Mouse (Mus musculus): ENCODE measurements around the gene Smarcal1.

DNA sequence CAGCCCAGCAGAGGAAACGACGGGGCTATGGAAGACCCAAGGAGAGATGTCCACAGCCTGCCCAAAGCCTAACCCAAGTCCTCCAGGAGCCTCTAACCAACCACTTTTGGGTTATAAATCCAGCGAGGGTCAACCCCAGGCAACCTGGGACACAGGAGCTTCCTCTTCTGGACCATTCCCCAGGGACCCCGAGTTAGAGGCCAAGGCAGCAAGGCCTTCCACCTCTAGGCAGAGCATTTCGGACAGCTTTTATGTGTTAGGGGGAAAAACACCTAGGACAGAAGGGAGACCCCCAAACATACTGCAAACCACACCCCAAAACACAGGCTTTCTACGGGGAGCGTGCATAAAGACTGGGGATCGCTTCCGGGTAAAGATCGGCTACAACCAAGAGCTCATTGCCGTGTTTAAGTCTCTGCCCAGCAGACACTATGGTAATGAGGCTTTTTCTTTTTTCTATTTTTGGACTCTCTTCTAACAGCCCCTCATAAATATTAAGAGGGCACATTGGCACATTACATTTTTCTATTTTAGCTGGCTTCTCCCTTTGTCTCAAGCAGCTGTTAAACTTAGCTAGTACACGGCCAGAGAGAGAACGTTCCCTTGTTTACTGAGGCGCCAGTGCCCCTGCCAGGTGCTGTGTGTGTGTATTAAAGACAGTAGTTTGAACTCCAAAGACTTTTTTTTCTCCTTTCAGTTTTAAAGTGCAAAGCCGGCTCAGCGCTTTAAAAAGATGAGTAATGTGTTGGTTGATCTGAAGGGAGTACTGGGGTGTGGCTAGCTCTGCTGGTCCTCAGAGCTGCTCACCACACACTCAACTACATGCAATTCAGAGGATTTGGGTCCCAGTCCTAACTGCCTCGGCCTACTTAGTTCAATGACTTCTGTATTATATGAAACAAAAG is 3.2 kb downstream of the Smarcal1 start:
- no peak for TF ChIP-seq GATA1 (IDR thresholded peaks at IDR 0.05; ENCODE audit: borderline replicate concordance, low read length)
- no peak for TF ChIP-seq FLI1 (IDR thresholded peaks at IDR 0.05; ENCODE audit: low read length)
